Mouse (Mus musculus) retina, postnatal 7 days (tissue): ENCODE results near the gene Sycn.
A peak's percentile ranks its signal among the peaks of the same experiment; 100 is the strongest.

Source experiments
- DNase-seq: peaks from one replicate; pipeline ENCODE4 v3.0.0-alpha.2; 2012; ENCODE audit warnings: low read depth, low spot score

Gene Sycn

DNA sequence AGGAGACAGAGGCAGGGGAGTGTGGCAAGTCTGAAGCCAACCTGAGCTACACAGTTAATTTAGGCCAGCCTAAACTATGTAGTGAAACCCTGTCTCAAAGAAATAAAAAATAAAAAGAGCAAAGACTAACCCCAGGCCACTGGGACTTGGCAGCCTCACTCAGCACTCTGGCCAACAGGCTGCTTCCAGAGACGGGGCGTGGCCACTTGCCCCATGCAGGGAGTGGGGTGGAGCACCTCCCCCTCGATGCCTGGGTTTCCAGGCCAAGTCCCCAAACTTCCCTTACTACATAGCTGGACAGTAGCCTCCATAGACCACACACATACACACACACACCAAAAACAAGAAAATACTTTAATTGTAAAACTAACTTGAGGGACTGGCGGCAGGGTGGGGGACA is 17.8 kb downstream of the Sycn start:
- no peak for DNase-seq

- no peak for DNase-seq
Observed at GRCm38 (mm10) chr7:28560856-28561255, 20.2 kb downstream of the Sycn start.

GRCm38 (mm10) chr7:28561967-28562366 is 21.3 kb downstream of the Sycn start:
- DNase-seq, result no peak

GRCm38 (mm10) chr7:28562371-28562770 is 21.7 kb downstream of the Sycn start:
- DNase-seq, result no peak

DNA sequence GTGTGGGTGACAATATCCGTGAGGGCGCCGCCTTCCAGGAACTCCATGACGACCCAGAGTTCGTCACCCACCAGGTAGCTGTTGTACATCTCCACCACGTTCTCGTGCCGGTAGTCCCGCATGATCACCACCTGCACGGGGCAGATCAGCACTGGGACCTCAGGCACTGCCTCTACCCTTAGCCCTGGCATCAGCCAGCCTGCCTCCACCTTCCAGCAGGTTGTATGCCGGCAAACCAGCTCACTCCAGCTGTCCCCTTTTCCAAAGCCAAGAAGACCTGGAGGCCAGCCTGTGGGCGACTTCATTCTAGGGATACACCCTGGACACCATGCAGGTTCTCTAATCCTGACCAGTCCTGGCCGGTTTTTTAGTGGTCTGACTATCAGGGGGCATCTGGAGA is 22.3 kb downstream of the Sycn start:
- DNase-seq, result no peak

DNA sequence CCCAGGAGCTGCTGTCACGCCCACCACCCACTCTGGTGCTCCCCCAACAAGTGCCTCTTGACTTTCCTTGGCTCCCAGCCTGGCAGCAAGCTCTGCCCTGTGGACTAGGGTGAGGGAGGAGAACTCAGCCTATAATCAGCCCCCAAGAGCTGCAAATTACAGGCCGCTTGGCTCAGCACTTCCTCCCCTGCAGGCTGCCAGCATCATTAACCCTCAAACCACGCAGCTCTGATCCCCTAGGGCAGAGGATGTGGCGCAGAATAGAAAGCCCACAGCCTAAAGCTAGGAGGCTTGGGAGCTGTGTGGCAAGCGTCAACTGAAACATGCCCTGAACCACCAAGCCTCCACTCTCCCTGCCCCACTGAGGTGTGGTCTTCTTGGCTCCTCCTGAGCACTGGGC is 24.7 kb downstream of the Sycn start:
- no peak for DNase-seq

DNA sequence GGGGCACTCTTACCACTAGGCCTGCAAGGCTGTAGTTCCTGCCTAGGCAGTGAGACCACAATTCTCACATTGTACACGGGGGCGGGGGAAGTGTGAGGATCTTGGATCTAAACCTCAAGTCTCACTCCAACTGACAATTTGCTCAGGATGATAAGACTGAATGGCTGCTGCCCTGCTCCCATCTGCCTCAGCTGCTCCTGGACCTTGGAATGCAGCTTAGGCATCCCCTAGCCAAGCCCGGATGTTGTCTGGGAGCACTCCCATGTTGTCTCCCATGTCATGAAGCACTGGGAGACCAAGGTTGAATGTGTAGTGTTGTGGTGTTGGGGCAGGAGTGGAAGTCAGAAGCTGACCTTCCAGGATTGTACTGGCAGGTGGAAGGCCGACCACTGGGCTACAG is 26.9 kb downstream of the Sycn start:
- DNase-seq, result no peak

DNA sequence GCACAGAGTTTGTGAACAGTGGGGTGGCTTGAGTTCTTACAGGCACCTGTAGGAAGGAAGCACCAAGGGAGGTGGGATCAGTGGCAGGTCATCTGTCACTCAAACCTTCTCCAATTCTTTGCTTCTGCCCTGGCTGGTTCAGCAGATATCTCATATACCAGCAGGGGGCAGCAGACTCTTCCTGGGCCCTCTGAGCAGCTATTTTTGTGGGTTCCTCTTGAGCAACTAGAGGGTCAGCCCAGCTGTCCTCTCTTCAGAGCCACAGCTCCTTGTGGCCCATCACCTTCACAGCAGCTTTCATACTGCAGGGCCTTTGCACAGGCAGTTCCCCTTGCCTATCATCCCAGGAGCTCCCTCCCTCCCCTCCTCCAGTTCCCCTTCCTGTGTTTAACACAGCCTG is 27.6 kb downstream of the Sycn start:
- peak; percentile 49 for DNase-seq

- DNase-seq, result no peak
Observed at GRCm38 (mm10) chr7:28570291-28570981, 29.8 kb downstream of the Sycn start.

DNA sequence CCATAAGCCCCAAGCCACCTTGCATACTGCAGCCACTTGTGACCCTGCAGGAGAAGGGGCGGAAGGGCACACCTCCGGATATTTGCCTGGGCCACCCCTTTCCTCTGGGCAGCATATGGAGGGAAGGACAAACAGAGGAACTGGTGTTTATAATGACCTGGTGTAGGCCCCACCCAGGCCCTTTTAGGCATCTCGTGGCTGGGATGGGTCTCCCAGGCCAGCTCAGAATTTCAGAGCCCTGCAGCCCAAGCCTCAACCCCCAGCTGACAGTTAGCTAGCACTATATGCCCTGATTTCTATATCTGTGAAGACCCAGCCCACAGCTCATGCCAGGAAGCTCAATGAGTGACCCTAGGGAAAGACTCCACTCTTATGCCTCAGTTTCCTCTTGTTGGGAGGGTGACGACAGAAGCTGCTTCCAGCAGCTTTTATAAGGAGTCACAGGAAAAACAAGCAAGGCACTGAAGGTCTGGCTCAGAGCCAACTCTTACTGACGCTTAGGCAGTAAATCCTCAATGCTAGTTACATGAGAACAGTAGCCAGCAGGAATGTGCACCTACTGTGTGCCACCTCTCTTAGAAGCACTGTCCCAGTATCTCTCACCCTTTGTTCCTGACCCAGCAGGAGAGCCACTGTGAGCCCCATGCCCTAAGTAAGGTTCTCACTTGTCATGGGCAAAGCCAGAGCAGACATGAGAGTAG is 30.4 kb downstream of the Sycn start:
- no peak for DNase-seq

- no peak for DNase-seq
Observed at GRCm38 (mm10) chr7:28572689-28573088, 32.0 kb downstream of the Sycn start.

DNA sequence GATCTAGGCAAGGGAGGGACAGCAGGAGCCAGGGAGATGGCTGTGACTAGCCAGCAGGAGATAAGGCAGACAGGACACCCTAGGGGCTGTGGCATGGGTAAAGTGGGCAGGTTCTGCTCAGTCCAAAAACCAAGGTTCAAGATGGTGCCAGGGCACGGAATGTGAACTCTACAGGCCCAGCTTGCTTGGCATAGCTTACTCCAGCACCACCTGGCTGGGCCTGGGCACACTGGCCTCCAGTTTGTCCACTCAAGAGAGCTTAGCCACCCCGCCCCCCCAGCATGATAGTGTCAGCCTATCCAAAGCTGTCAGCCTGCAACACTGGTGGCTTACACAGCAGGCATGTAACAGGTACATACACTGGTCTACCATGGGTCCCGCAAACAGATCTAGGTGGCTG is 32.6 kb downstream of the Sycn start:
- no peak for DNase-seq

GRCm38 (mm10) chr7:28575597-28575996 is 34.9 kb downstream of the Sycn start:
- DNase-seq, result no peak

- DNase-seq, result no peak
Observed at GRCm38 (mm10) chr7:28576271-28576914, 35.7 kb downstream of the Sycn start.

DNA sequence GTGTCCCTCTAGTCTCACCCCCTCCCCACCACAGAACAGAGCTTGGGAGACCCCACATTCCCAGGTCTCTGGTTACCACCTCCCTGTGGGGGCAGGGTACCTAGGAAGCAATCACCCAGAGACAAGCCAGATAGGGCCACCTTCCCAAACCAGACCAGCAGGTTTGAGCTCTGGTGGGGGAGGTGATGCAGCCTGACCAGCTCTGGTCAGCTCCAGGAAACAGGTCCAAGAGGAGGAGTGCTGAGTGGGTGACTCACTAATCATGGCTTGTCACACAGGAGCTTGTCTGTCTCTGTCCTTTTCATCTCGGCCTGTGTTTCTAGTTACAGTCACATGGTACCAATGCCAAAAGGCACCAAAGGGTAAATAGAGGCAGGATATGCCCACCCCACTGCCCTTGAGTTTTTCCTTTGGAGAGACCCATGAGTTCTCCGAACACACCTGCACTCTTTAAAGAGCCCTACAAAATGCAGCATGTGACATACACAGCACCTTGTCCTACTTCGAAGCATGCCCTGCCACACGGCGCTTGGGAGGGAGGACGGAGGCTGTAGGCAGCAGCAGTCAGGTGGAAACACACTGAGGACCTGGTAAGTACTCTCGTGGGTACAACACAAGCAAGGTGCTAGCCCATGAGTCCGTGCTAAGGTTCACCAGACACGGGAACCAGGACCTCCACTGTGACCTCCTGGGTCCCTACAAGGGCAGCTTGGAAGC is 37.3 kb downstream of the Sycn start:
- no peak for DNase-seq

DNA sequence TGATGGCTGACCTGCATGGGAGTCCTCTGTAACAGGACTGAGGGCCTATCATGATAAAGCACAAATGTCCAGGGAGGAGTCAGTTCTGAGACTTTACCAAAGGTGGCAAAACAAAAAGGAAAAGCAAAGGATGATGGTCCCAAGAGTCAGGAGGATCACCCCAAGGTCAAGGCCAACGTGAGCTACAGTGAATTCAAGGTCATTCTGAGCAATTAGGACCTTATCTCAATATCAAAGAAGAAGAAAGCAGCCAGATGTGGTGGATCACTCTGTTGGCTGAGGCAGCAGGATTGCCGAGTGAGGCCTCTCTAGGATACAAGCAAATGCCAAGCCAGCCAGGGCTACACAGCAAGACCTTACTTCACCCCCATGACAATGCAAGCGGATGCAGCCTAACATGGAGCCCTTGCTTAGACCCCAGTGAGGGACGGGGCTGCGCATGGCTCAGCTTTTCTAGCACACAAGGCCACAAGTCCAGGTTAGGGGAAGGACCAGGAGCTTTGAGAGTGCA is 37.9 kb downstream of the Sycn start:
- DNase-seq, result no peak

DNA sequence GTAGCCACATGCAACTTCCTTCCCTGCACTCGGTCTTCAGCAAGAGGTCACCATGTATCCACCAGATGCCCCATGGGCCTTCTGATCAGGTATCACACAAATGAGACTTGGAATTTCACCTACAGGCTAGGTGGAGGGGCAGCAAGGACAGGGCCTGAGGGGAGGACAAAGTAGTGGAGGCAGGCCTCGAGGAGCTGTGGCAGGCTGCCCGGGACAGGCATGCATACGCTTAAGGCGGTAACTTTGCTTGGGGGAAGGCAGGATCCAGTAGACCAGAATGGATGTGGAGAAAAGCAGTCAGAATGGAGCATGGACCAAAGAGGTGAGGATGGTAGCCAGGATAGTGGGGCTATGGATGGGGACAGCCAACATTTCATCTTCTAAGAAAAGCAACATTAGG is 39.1 kb downstream of the Sycn start:
- DNase-seq, result no peak

DNA sequence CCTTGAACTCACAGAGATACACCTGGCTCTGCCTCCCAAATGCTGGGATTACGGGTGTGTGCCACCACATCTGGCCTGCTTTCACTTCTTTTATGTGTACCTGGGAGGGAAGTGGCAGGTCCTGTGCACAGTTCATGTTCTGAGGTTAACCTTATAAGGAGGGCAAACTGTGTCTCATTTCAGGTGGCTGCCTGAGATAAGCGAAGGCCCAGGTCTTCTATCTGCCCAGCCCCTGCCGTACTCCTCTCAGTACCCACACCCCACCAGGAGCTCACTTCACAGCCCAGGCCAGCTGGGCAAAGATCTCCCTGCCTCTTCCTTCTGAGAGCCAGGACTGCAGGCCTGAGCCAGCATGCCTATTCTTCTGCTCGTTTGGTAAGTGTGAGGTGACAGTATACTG is 41.0 kb downstream of the Sycn start:
- DNase-seq, result no peak

DNA sequence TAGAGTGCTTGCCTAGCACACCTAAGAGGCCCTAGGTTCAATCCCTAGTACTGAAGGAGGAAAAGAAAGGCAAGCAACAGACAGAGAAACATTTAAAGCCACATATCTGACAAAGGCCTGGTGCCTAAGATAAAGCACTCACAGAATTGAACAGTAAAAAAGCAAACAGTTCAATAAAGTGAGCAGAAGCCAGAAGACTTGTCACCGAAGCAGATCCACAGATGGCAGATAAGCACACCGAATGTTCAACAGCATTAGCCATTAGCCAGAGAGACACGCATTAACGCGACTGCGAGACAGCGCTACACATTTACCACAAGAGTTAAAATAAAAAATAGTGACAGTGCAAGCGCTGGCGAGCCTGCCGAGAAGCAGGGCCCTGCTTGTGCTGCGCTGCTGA is 42.2 kb downstream of the Sycn start:
- DNase-seq, result no peak

DNA sequence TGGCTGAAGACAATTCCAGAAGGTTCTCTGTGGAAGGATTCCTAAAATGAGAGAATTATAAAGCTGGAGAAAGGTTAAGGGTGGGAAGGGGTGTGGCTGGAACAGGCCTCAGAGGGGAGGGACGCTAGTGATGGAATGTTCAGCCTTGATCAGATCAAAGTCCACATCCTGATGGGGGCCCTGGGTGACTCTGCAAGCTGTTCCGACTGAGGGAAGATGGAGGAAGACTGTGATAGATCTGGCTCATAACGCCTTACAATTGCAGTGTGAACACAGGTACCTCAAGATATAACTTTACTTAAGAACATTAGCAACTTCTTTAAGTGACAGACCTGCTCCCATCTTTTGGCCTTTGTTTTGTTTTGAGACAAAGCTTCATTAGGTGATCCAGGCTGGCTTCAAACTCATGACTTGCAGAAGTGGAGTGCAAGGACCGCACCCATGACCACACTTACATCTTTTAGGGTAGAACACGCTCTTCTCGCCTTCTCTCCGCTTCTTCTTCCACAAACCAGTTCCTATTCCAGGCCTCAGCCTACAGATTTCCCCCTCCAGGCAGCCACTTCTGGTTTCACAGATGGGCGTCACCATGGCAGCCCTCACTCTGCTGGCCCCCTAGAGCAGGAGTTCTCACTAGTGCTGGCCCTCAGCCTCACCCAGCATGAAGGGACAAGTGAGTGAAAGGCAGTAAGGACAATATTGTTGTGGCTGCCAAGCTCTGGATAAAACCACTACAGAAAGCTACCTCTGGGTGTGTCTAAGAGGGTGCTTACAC is 43.1 kb downstream of the Sycn start:
- DNase-seq, result no peak

DNA sequence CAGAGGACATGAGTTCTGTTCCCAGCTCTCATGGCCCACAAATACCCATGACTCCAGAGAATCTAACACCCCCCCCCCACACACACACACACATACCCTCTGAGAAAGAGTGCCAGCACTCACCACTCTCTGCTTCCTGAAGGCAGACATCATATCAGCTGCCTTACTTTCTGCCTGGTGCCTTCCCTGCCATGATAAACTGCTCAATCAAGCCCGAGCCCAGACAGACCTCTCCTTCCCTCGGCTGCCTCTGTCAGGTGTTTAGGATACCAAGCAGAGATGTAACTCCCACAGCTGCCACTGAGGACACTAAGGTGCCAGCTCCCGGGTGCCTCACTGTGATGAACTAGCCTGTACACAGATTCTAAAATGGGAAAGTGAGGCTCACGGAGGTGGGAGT is 43.8 kb downstream of the Sycn start:
- DNase-seq, result no peak
